Mouse (Mus musculus) olfactory bulb, adult 2 months (tissue): ENCODE results near the gene Spns2.

ENCODE experiments used
- CTCF ChIP-seq: fragments of 200-500 bp; IDR thresholded peaks from 2 replicates; pipeline ENCODE4 v1.5.1; 2012; ENCODE audit warnings: low read depth, mild to moderate bottlenecking, low read length, moderate library complexity; ENCODE audit not compliant: insufficient read depth
- POLR2A ChIP-seq: fragments of 200-500 bp; IDR thresholded peaks from 2 replicates; pipeline ENCODE4 v1.6.1; 2012; ENCODE audit warnings: mild to moderate bottlenecking, low read depth, low read length, moderate library complexity; ENCODE audit not compliant: insufficient read depth

DNA sequence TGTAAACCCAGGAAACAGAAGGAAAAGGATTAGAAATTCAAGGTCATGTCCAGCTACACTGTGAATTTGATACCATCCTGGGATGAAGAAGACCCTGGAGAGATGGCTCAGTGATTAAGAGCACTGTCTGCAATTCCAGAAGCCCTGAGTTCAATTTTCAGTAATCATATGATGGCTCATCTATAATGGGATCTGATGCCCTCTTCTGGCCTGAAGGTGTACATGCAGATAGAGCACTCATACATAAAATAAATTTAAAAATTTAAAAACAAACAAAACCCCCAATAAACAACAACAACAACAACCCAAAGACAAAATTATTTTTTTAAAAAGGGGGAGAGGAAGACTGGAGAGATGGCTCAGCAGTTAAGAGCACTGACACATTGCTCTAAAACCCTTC lies 62.8 kb downstream of the Spns2 start:
- no peak for TF ChIP-seq CTCF
- TF ChIP-seq POLR2A: no peak
